Mouse (Mus musculus) lung, postnatal 0 days (tissue): ENCODE data around the gene Ephb2.

ENCODE experiments used
- CTCF ChIP-seq: IDR thresholded peaks from 2 replicates; pipeline ENCODE4 v1.5.1; 2016; ENCODE audit warnings: antibody characterized with exemption, mild to moderate bottlenecking
- EP300 ChIP-seq: IDR thresholded peaks from 2 replicates; pipeline ENCODE4 v1.6.1; 2016; ENCODE audit warnings: antibody characterized with exemption, mild to moderate bottlenecking, control low read depth

DNA sequence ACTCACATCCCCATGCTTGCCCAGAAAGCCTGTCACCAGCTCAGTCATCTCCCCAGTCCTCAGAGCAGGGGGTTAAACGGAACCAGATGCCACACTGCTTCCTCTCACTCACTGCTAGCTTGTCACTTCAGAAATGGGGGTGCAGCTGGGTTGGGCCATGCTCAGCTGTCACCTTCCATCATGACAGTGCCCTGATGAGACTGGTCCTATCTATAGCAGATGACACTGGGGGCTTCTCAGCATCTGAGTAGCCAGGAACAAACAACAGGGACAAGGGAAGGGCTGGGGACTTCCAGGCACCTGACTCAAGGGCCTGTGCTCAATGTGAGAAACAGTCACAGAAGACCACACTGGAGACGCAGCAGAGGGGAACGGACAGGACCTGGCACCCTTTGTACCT, 122.4 kb downstream of the Ephb2 start:
- no peak for TF ChIP-seq EP300
- TF ChIP-seq CTCF, result no peak
